Comparison of ENCODE assay signal across 9 mouse cellular contexts in the genomic region with DNA sequence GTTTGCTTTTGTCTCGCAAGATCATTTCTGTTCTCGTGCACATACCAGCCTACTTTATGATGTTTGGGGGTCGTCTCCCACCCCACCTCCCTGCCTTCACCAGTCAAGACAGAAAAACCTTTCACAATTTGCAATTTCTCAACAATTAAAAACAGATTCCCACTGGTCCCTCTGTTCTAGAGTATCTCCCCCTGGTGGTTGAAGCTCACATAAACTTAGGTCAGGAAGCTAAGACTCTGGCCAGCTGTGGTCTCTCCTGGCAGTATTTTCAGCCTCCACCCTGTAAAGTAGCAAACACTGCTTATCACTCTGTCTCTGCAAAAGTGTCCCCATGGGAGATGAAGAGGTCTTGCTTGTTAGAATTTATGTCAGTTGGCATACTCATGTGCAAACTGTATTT. TPM values are rescaled to one million over a fixed set of nuclear protein-coding genes. Genes with fewer than 3 reads are reported as not detected.
DNase-seq lines count a peak whose midpoint lies in the region; ATAC-seq and TF ChIP-seq lines count a peak whose summit lies in the region.
"Had no signal": no experiment of that assay in that cellular context is flagged by ENCODE, and none has a peak within 500 bp of the region (broad histone marks: within the 10 kb centered on the region; RNA-seq: fewer than 3 reads in every experiment).

No protein-coding gene starts in this region.

- DNase-seq in hindbrain, postnatal 0 days (ENCODE audit: low spot score) = peak; percentile 58
- DNase-seq in hindbrain, embryonic 14.5 days (ENCODE audit: low spot score) = no peak
- peak; percentile 22 for DNase-seq in ES-CJ7 (ENCODE audit: low read depth, low spot score)
- DNase-seq in embryonic facial prominence, embryonic 11.5 days (ENCODE audit: low spot score) = peak; percentile 81
- DNase-seq in kidney, postnatal 10 days = peak; percentile 76
- peak; percentile 9 for DNase-seq in thymus, postnatal 25 days
- no peak for DNase-seq in frontal cortex, adult 2 months (ENCODE audit: extremely low spot score in 1 of 2, low spot score in 1 of 2)
- DNase-seq in right cerebral cortex, postnatal 36 days (ENCODE audit: low spot score in 2 of 2) = no peak
- DNase-seq: liver, embryonic 13.5 days had no signal

- peak; percentile 71 for TF ChIP-seq CTCF in hindbrain, postnatal 0 days (IDR thresholded peaks at IDR 0.05; ENCODE audit: low read depth)

- no peaks in the 10 kb centered on the region for H3K27me3 ChIP-seq in hindbrain, postnatal 0 days (ENCODE audit: insufficient read depth, low read length)
- H3K27me3 ChIP-seq in hindbrain, embryonic 14.5 days (ENCODE audit: control insufficient read depth, insufficient read depth, low read length) = no peaks in the 10 kb centered on the region
- no peaks in the 10 kb centered on the region for H3K27me3 ChIP-seq in embryonic facial prominence, embryonic 11.5 days (ENCODE audit: control insufficient read depth, insufficient read depth, low read length)
- H3K27me3 ChIP-seq: liver, embryonic 13.5 days had no signal

- no peak overlapping the region for H3K4me3 ChIP-seq in hindbrain, postnatal 0 days (ENCODE audit: low read length)
- no peak overlapping the region for H3K4me3 ChIP-seq in hindbrain, embryonic 14.5 days (replicated peaks; ENCODE audit: low read length)
- no peak overlapping the region for H3K4me3 ChIP-seq in embryonic facial prominence, embryonic 11.5 days (ENCODE audit: low read depth, low read length)
- H3K4me3 ChIP-seq: liver, embryonic 13.5 days had no signal

- H3K27ac ChIP-seq in hindbrain, postnatal 0 days = no peak overlapping the region
- no peak overlapping the region for H3K27ac ChIP-seq in hindbrain, embryonic 14.5 days
- H3K27ac ChIP-seq in embryonic facial prominence, embryonic 11.5 days (replicated peaks; ENCODE audit: low read depth, low read length) = no peak overlapping the region
- H3K27ac ChIP-seq: liver, embryonic 13.5 days had no signal

- H3K9me3 ChIP-seq in hindbrain, postnatal 0 days (ENCODE audit: low read length) = no peaks in the 10 kb centered on the region
- H3K9me3 ChIP-seq in hindbrain, embryonic 14.5 days (ENCODE audit: control insufficient read depth, low read length) = no peaks in the 10 kb centered on the region
- no peaks in the 10 kb centered on the region for H3K9me3 ChIP-seq in embryonic facial prominence, embryonic 11.5 days (replicated peaks; ENCODE audit: control insufficient read depth, low read length)
- H3K9me3 ChIP-seq: liver, embryonic 13.5 days had no signal

- H3K4me1 ChIP-seq in hindbrain, postnatal 0 days (ENCODE audit: insufficient read depth, low read length) = no peaks in the 10 kb centered on the region
- H3K4me1 ChIP-seq in hindbrain, embryonic 14.5 days (replicated peaks; ENCODE audit: control insufficient read depth, insufficient read depth, low read length) = no peaks in the 10 kb centered on the region
- H3K4me1 ChIP-seq in embryonic facial prominence, embryonic 11.5 days (ENCODE audit: control insufficient read depth, insufficient read depth, low read length) = no peaks in the 10 kb centered on the region
- H3K4me1 ChIP-seq: liver, embryonic 13.5 days had no signal

- H3K9ac ChIP-seq in hindbrain, postnatal 0 days (replicated peaks; ENCODE audit: low read length) = no peak overlapping the region
- H3K9ac ChIP-seq in hindbrain, embryonic 14.5 days = no peak overlapping the region
- no peak overlapping the region for H3K9ac ChIP-seq in embryonic facial prominence, embryonic 11.5 days (replicated peaks; ENCODE audit: low read length)
- H3K9ac ChIP-seq: liver, embryonic 13.5 days had no signal

- peaks cover 28% of the 10 kb centered on the region for H3K36me3 ChIP-seq in hindbrain, postnatal 0 days (ENCODE audit: insufficient read depth, low read length)
- H3K36me3 ChIP-seq in hindbrain, embryonic 14.5 days (replicated peaks; ENCODE audit: control insufficient read depth, insufficient read depth) = peaks cover 57% of the 10 kb centered on the region
- H3K36me3 ChIP-seq in embryonic facial prominence, embryonic 11.5 days (replicated peaks; ENCODE audit: control insufficient read depth, insufficient read depth, low read depth, low read length) = no peaks in the 10 kb centered on the region
- H3K36me3 ChIP-seq: liver, embryonic 13.5 days had no signal

- 74% methylated on average over 3 of the region's 3 CpGs for WGBS in hindbrain, postnatal 0 days
- 74% methylated on average over 3 of the region's 3 CpGs for WGBS in hindbrain, embryonic 14.5 days
- WGBS in embryonic facial prominence, embryonic 11.5 days = 47% methylated on average over 3 of the region's 3 CpGs

- no peak for ATAC-seq in hindbrain, postnatal 0 days
- no peak for ATAC-seq in hindbrain, embryonic 14.5 days (ENCODE audit: low FRiP score)
- ATAC-seq in embryonic facial prominence, embryonic 11.5 days (replicated peaks; ENCODE audit: insufficient number of reproducible peaks, low FRiP score, low TSS enrichment, low read depth) = no peak

- no peak overlapping the region for H3K4me2 ChIP-seq in hindbrain, postnatal 0 days (ENCODE audit: low read depth, low read length)
- no peak overlapping the region for H3K4me2 ChIP-seq in hindbrain, embryonic 14.5 days (replicated peaks)
- no peak overlapping the region for H3K4me2 ChIP-seq in embryonic facial prominence, embryonic 11.5 days (ENCODE audit: low read depth, low read length)
- H3K4me2 ChIP-seq: liver, embryonic 13.5 days had no signal

RNA-seq across cellular contexts. Expression of a gene that starts 32.8 kb away (rescaled TPM):
- not detected in 2 replicates for total RNA-seq in hindbrain, postnatal 0 days (2014; rRNA removed)
- polyA plus RNA-seq in hindbrain, postnatal 0 days (2015; fragmentation: Nextera tagmentation; extraction: Ambion mirVana) = 0.28 TPM in 1 of 2 replicates, not detected in the other
- polyA plus RNA-seq in hindbrain, embryonic 14.5 days (2014; fragmentation: Nextera tagmentation; extraction: Ambion mirVana) = not detected in 2 replicates
- polyA plus RNA-seq in embryonic facial prominence, embryonic 11.5 days (2014; fragmentation: Nextera tagmentation; extraction: Ambion mirVana) = not detected in 2 replicates
- 0.10 and 0.48 TPM in 2 replicates for polyA plus RNA-seq in frontal cortex, adult 2 months (2012; rRNA removed)
- polyA plus RNA-seq: liver, embryonic 13.5 days had no signal

RNA-seq across cellular contexts. Expression of a gene that starts 37.2 kb away (rescaled TPM):
- total RNA-seq in hindbrain, postnatal 0 days (2014; rRNA removed) = 4.8 and 29.4 TPM in 2 replicates
- 14.5 and 18.9 TPM in 2 replicates for polyA plus RNA-seq in hindbrain, postnatal 0 days (2015; fragmentation: Nextera tagmentation; extraction: Ambion mirVana)
- polyA plus RNA-seq in hindbrain, embryonic 14.5 days (2014; fragmentation: Nextera tagmentation; extraction: Ambion mirVana) = 10.4 and 10.9 TPM in 2 replicates
- 21.4 and 29.6 TPM in 2 replicates for polyA plus RNA-seq in embryonic facial prominence, embryonic 11.5 days (2014; fragmentation: Nextera tagmentation; extraction: Ambion mirVana)
- 6.6 and 9.4 TPM in 2 replicates for polyA plus RNA-seq in frontal cortex, adult 2 months (2012; rRNA removed)

Comparison
In these comparisons a context has a peak if more than half of its experiments do, and no peak if none do; other contexts are left out.
1. DNase-seq: peak in hindbrain, postnatal 0 days (single experiment), ES-CJ7 (single experiment), embryonic facial prominence, embryonic 11.5 days (single experiment), kidney, postnatal 10 days (single experiment) and thymus, postnatal 25 days (single experiment); none in hindbrain, embryonic 14.5 days (single experiment), frontal cortex, adult 2 months (0 of 2) and right cerebral cortex, postnatal 36 days (0 of 2).